ENCODE assay signal across 31 mouse cellular contexts in the genomic region with DNA sequence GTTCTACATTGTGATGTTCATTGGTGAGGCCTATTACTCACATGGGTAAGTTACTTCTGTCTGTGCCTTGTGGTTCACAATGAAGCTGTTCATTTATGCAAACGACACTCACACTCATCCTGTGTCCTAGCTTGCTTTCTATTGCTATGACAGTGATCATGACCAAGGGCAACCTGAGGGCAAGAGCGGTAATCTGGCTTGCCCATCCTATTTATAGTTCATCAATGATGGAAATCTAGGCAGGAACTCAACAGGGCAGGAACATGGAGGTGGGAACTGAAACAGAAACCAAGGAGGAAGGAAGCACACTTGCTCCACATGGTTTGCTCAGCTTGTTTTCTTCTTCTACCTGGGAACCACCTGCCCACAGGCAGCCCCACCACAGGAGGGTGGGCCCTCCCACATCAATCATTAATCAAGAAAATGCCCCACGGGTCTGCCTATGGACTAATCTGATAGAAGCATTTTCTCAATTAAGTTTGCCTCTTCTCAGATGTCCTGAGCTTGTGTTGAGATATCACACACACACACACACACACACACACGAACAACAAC. TPM values are rescaled to one million over a fixed set of nuclear protein-coding genes. Genes with fewer than 3 reads are reported as not detected.
DNase-seq lines count a peak whose midpoint lies in the region; ATAC-seq and TF ChIP-seq lines count a peak whose summit lies in the region.
"Had no signal": no experiment of that assay in that cellular context is flagged by ENCODE, and none has a peak within 500 bp of the region (broad histone marks: within the 10 kb centered on the region; RNA-seq: fewer than 3 reads in every experiment).

No protein-coding gene starts in this region.

- WGBS in bone marrow, adult 2 months: 53% methylated on average over 4 of the region's 4 CpGs

- H3K27ac ChIP-seq in bone marrow, adult 2 months (ENCODE audit: control insufficient read depth, insufficient read depth, low read depth, low read length, poor library complexity): peak overlapping the region; percentile 63
- H3K27ac ChIP-seq: embryonic facial prominence, embryonic 13.5 days; forebrain, embryonic 10.5 days; forebrain, embryonic 15.5 days; gastrocnemius, adult 2 months; heart, adult 2 months; heart, embryonic 13.5 days; hindbrain, embryonic 10.5 days; hindbrain, embryonic 15.5 days; kidney, postnatal 0 days; limb, embryonic 12.5 days; lung, embryonic 15.5 days; midbrain, embryonic 12.5 days; neural tube, embryonic 13.5 days; stomach, embryonic 15.5 days had no signal

- H3K4me1 ChIP-seq in bone marrow, adult 2 months (ENCODE audit: control insufficient read depth, insufficient read depth, low read length): peaks cover 2% of the 10 kb centered on the region; the same call in 1 of the 2 replicates
- H3K4me1 ChIP-seq: lung, embryonic 15.5 days; stomach, embryonic 15.5 days had no signal

- ATAC-seq in CD4-positive, CD25-positive, alpha-beta regulatory T cell, adult 4 months: no peak
- ATAC-seq: forebrain, embryonic 15.5 days had no signal

- no peak for TF ChIP-seq CTCF in bone marrow, adult 2 months (IDR thresholded peaks at IDR 0.05; ENCODE audit: control insufficient read depth, insufficient read depth, low read length)

- H3K4me3 ChIP-seq in bone marrow, adult 2 months (replicated peaks; ENCODE audit: control insufficient read depth, low read depth, low read length): no peak overlapping the region
- H3K4me3 ChIP-seq: embryonic facial prominence, embryonic 13.5 days; forebrain, embryonic 10.5 days; forebrain, embryonic 15.5 days; gastrocnemius, adult 2 months; heart, adult 2 months; heart, embryonic 13.5 days; hindbrain, embryonic 10.5 days; hindbrain, embryonic 15.5 days; limb, embryonic 12.5 days; lung, embryonic 15.5 days; megakaryocyte, embryonic 14.5 days; midbrain, embryonic 12.5 days; neural tube, embryonic 13.5 days; stomach, embryonic 15.5 days had no signal

- no peak for TF ChIP-seq POLR2A in bone marrow, adult 2 months (IDR thresholded peaks at IDR 0.05; ENCODE audit: borderline replicate concordance, control insufficient read depth, low read depth, low read length)

- DNase-seq in CD4-positive, CD25-positive, alpha-beta regulatory T cell, adult 2 months (ENCODE audit: low read depth, low spot score): peak; percentile 4
- peak; percentile 35 for DNase-seq in CD4-positive helper T cell, adult 2 months (ENCODE audit: low read depth, low spot score)
- peak; percentile 40 to 48 for DNase-seq in spleen, adult 18-20 months
- no peak for DNase-seq in yolk sac, embryonic 10.5 days (ENCODE audit: low spot score)
- no peak for DNase-seq in Muller cell, postnatal 12 days (ENCODE audit: inconsistent ontology term)
- DNase-seq in lung, postnatal 14 days: no peak
- DNase-seq: adrenal gland, postnatal 10 days; cerebellum, adult 11 months; cerebellum, adult 9-11 months; gastrocnemius, adult 2 months; gastrocnemius, postnatal 36 days; heart, adult 2 months; heart, postnatal 14 days; kidney, adult 8-10 months; layer of hippocampus, postnatal 36 days; lung, postnatal 36 days had no signal

RNA-seq across cellular contexts. Expression of gene Carmil1, which starts 50.0 kb away (rescaled TPM):
- 1 to 10 TPM in 1 of 2 experiments, under 1 TPM in 1; 0.55 to 1.3 TPM for polyA plus RNA-seq in CD4-positive, CD25-positive, alpha-beta regulatory T cell, adult 4 months (2017; shearing (Covaris generic))
- polyA plus RNA-seq in bone marrow, adult 2 months (2011; ENCODE audit: insufficient read depth, insufficient read length, low replicate concordance, missing spikeins): 6.5 and 9.8 TPM in 2 replicates

Comparison
In these comparisons a context has a peak if more than half of its experiments do, and no peak if none do; other contexts are left out.
1. DNase-seq: peak in CD4-positive, CD25-positive, alpha-beta regulatory T cell, adult 2 months (single experiment), CD4-positive helper T cell, adult 2 months (single experiment) and spleen, adult 18-20 months (2 of 2); none in yolk sac, embryonic 10.5 days (single experiment), Muller cell, postnatal 12 days (single experiment) and lung, postnatal 14 days (single experiment).